18 mouse cellular contexts compared by ENCODE assay signal in genomic region chr2:7711046-7711445, GRCm38 (mm10).
DNase-seq lines count a peak whose midpoint lies in the region; ATAC-seq and TF ChIP-seq lines count a peak whose summit lies in the region.
"Had no signal": no experiment of that assay in that cellular context is flagged by ENCODE, and none has a peak within 500 bp of the region (broad histone marks: within the 10 kb centered on the region; RNA-seq: fewer than 3 reads in every experiment).

No protein-coding gene starts in this region.

- intact Hi-C loops in left cerebral cortex, adult 2 months (cut with DNase I) = no loop called here
- intact Hi-C loops in left cerebral cortex, postnatal 25 days (cut with DNase I) = no loop called here

- no peak overlapping the region for H3K4me3 ChIP-seq in forebrain, postnatal 0 days (ENCODE audit: low read depth, low read length)
- H3K4me3 ChIP-seq in forebrain, embryonic 13.5 days = no peak overlapping the region
- H3K4me3 ChIP-seq in left cerebral cortex, adult 2 months = no peak overlapping the region
- H3K4me3 ChIP-seq in CH12.LX (replicated peaks in 1 of 3; ENCODE audit: low read depth in 2 of 3, low read length in 2 of 3, poor library complexity in 1 of 3) = no peak overlapping the region
- H3K4me3 ChIP-seq: hindbrain, embryonic 15.5 days; liver, embryonic 13.5 days; neural tube, embryonic 13.5 days had no signal

- no peak for TF ChIP-seq POLR2A in CH12.LX (IDR thresholded peaks at IDR 0.05; ENCODE audit: low read depth, low read length)

- dilution Hi-C loops in CH12.LX (cut with MboI; ENCODE audit: extremely low pct_ligation_motif_present, extremely low pct_unique_long_range_greater_than_20kb, low sequenced_read_pairs) = no loop called here

- no peak overlapping the region for H3K9ac ChIP-seq in forebrain, postnatal 0 days
- no peak overlapping the region for H3K9ac ChIP-seq in forebrain, embryonic 13.5 days
- no peak overlapping the region for H3K9ac ChIP-seq in CH12.LX (ENCODE audit: insufficient read depth, low read depth)
- H3K9ac ChIP-seq: hindbrain, embryonic 15.5 days; liver, embryonic 13.5 days; neural tube, embryonic 13.5 days had no signal

- peak overlapping the region; percentile 73 for H3K27ac ChIP-seq in forebrain, postnatal 0 days (ENCODE audit: low read depth, low read length)
- no peak overlapping the region for H3K27ac ChIP-seq in forebrain, embryonic 13.5 days
- no peak overlapping the region for H3K27ac ChIP-seq in left cerebral cortex, adult 2 months
- no peak overlapping the region for H3K27ac ChIP-seq in CH12.LX (ENCODE audit: insufficient read depth, low read depth)
- H3K27ac ChIP-seq: hindbrain, embryonic 15.5 days; liver, embryonic 13.5 days; neural tube, embryonic 13.5 days had no signal

- H3K27me3 ChIP-seq in forebrain, postnatal 0 days (ENCODE audit: insufficient read depth, low read length) = no peaks in the 10 kb centered on the region
- H3K27me3 ChIP-seq in forebrain, embryonic 13.5 days = no peaks in the 10 kb centered on the region
- no peaks in the 10 kb centered on the region for H3K27me3 ChIP-seq in CH12.LX (replicated peaks)
- H3K27me3 ChIP-seq: hindbrain, embryonic 15.5 days; liver, embryonic 13.5 days; neural tube, embryonic 13.5 days had no signal

- TF ChIP-seq EP300 in CH12.LX (IDR thresholded peaks at IDR 0.05; ENCODE audit: low read length) = no peak

- peak; percentile 57 for TF ChIP-seq CTCF in forebrain, postnatal 0 days (IDR thresholded peaks at IDR 0.05; ENCODE audit: low read depth)
- peak; percentile 34 for TF ChIP-seq CTCF in left cerebral cortex, adult 2 months (IDR thresholded peaks at IDR 0.05)
- peak in 1 of 2 experiments; percentile 43; a peak in 2 of 4 replicates for TF ChIP-seq CTCF in CH12.LX (conservative IDR thresholded peaks at IDR 0.05 in 1 of 2, IDR thresholded peaks at IDR 0.05 in 1 of 2; ENCODE audit: low read depth in 2 of 2, low read length in 2 of 2)

- in situ Hi-C loops in CH12.LX (cut with MboI; ENCODE audit: low pct_ligation_motif_present, low pct_unique_long_range_greater_than_20kb, low sequenced_read_pairs) = no loop called here

- no peaks in the 10 kb centered on the region for H3K36me3 ChIP-seq in forebrain, postnatal 0 days (ENCODE audit: insufficient read depth)
- H3K36me3 ChIP-seq in forebrain, embryonic 13.5 days (ENCODE audit: poor library complexity, severe bottlenecking) = no peaks in the 10 kb centered on the region
- H3K36me3 ChIP-seq in CH12.LX (replicated peaks in 1 of 2; ENCODE audit: control insufficient read depth in 1 of 2, insufficient read depth in 1 of 2, low read length in 1 of 2) = no peaks in the 10 kb centered on the region
- H3K36me3 ChIP-seq: hindbrain, embryonic 15.5 days; liver, embryonic 13.5 days; neural tube, embryonic 13.5 days had no signal

- no peak overlapping the region for H3K4me2 ChIP-seq in forebrain, postnatal 0 days (ENCODE audit: low read depth)
- H3K4me2 ChIP-seq in forebrain, embryonic 13.5 days = no peak overlapping the region
- peak overlapping the region; percentile 71; the same call in 1 of the 2 replicates for H3K4me2 ChIP-seq in CH12.LX (ENCODE audit: insufficient read depth, low read depth, poor library complexity, severe bottlenecking)
- H3K4me2 ChIP-seq: heart, embryonic 11.5 days; hindbrain, embryonic 15.5 days; liver, embryonic 13.5 days; neural tube, embryonic 13.5 days had no signal

- H3K4me1 ChIP-seq in forebrain, postnatal 0 days (ENCODE audit: insufficient read depth) = no peaks in the 10 kb centered on the region
- no peaks in the 10 kb centered on the region for H3K4me1 ChIP-seq in forebrain, embryonic 13.5 days
- no peaks in the 10 kb centered on the region for H3K4me1 ChIP-seq in CH12.LX (ENCODE audit: control insufficient read depth in 1 of 2, insufficient read depth in 2 of 2)
- H3K4me1 ChIP-seq: hindbrain, embryonic 15.5 days; liver, embryonic 13.5 days; neural tube, embryonic 13.5 days had no signal

- no peak for ATAC-seq in forebrain, postnatal 0 days
- ATAC-seq in forebrain, embryonic 13.5 days = no peak

- no peaks in the 10 kb centered on the region for H3K9me3 ChIP-seq in forebrain, postnatal 0 days (ENCODE audit: low read length)
- H3K9me3 ChIP-seq in forebrain, embryonic 13.5 days (replicated peaks) = no peaks in the 10 kb centered on the region
- no peaks in the 10 kb centered on the region for H3K9me3 ChIP-seq in CH12.LX (replicated peaks; ENCODE audit: low read length)
- H3K9me3 ChIP-seq: hindbrain, embryonic 15.5 days; liver, embryonic 13.5 days; neural tube, embryonic 13.5 days had no signal

- 59% methylated on average over 1 of the region's 1 CpGs for WGBS in forebrain, postnatal 0 days
- WGBS in forebrain, embryonic 13.5 days = 70% methylated on average over 1 of the region's 1 CpGs

- no peaks in the 10 kb centered on the region for H3K79me2 ChIP-seq in CH12.LX (replicated peaks; ENCODE audit: control insufficient read depth, extremely low read depth, insufficient read depth, poor library complexity, severe bottlenecking)

- peak; percentile 50 for TF ChIP-seq RAD21 in CH12.LX (IDR thresholded peaks at IDR 0.05; ENCODE audit: low read depth, low read length)

- DNase-seq in forebrain, postnatal 0 days = peak; percentile 43
- DNase-seq in left cerebral cortex, adult 2 months (ENCODE audit: extremely low spot score in 1 of 2, low spot score in 2 of 2) = no peak
- DNase-seq in left cerebral cortex, postnatal 25 days (ENCODE audit: low spot score in 2 of 2) = no peak
- DNase-seq in 416B (ENCODE audit: low read depth) (peak; percentile 22), CH12.LX (ENCODE audit: extremely low read depth) (no peak)
- no peak for DNase-seq in thymus, postnatal 4 days
- DNase-seq: adrenal gland, postnatal 10 days; gastrocnemius, postnatal 25 days; kidney, adult 8-10 months; kidney, postnatal 4 days; layer of hippocampus, postnatal 36 days; liver, embryonic 13.5 days; lung, postnatal 10 days; thymus, postnatal 14 days had no signal

TF ChIP-seq in CH12.LX, 34 proteins besides CTCF, POLR2A, EP300 and RAD21:
- no peak for TF ChIP-seq PAX5 (IDR thresholded peaks at IDR 0.05; ENCODE audit: low read length)
- TF ChIP-seq GABPA (IDR thresholded peaks at IDR 0.05; ENCODE audit: insufficient replicate concordance, low read depth, low read length) = no peak
- TF ChIP-seq TBP (conservative IDR thresholded peaks at IDR 0.05; ENCODE audit: low read depth, low read length) = no peak
- peak; percentile 21 for TF ChIP-seq SMC3 (IDR thresholded peaks at IDR 0.05; ENCODE audit: low read depth, low read length)
- TF ChIP-seq ZKSCAN1 (IDR thresholded peaks at IDR 0.05; ENCODE audit: borderline replicate concordance, low read depth, low read length) = no peak
TF ChIP-seq in CH12.LX: peak in this region for 1.

Comparison
In these comparisons a context has a peak if more than half of its experiments do, and no peak if none do; other contexts are left out.
1. DNase-seq: peak in forebrain, postnatal 0 days (single experiment) and 416B (single experiment); none in left cerebral cortex, adult 2 months (0 of 2), left cerebral cortex, postnatal 25 days (0 of 2), CH12.LX (single experiment) and thymus, postnatal 4 days (single experiment).